Comparison of ENCODE assay signal across 9 mouse cellular contexts in genomic region chr13:92611917-92612316, GRCm38 (mm10). TPM values are rescaled to one million over a fixed set of nuclear protein-coding genes. Genes with fewer than 3 reads are reported as not detected.
DNase-seq lines count a peak whose midpoint lies in the region; ATAC-seq and TF ChIP-seq lines count a peak whose summit lies in the region.
"Had no signal": no experiment of that assay in that cellular context is flagged by ENCODE, and none has a peak within 500 bp of the region (broad histone marks: within the 10 kb centered on the region; RNA-seq: fewer than 3 reads in every experiment).

No protein-coding gene starts in this region.

- no peaks in the 10 kb centered on the region for H3K9me3 ChIP-seq in kidney, embryonic 14.5 days (ENCODE audit: control insufficient read depth, low read length)
- no peaks in the 10 kb centered on the region for H3K9me3 ChIP-seq in heart, postnatal 0 days (replicated peaks; ENCODE audit: control insufficient read depth, low read length)

- no peaks in the 10 kb centered on the region for H3K27me3 ChIP-seq in kidney, embryonic 14.5 days (ENCODE audit: control insufficient read depth, insufficient read depth, low read length)
- H3K27me3 ChIP-seq in heart, postnatal 0 days (ENCODE audit: control insufficient read depth, insufficient read depth, low read length): no peaks in the 10 kb centered on the region

- no peak for DNase-seq in kidney, adult 8-10 months
- no peak for DNase-seq in heart, postnatal 0 days (ENCODE audit: low spot score)
- no peak for DNase-seq in gastrocnemius, postnatal 14 days
- no peak for DNase-seq in left cerebral cortex, postnatal 25 days (ENCODE audit: low spot score in 2 of 2)

- WGBS in kidney, embryonic 14.5 days: 8% methylated on average over 7 of the region's 7 CpGs
- 25% methylated on average over 7 of the region's 7 CpGs for WGBS in heart, postnatal 0 days
- WGBS in macrophage (ENCODE audit: missing documents): 36% methylated on average over 7 of the region's 7 CpGs

- H3K27ac ChIP-seq in kidney, embryonic 14.5 days (ENCODE audit: low read depth, low read length): 0 out of 2 replicates have a peak overlapping the region, but pooled peaks have one; percentile 97
- no peak overlapping the region for H3K27ac ChIP-seq in bone marrow macrophage, adult 2 months (ENCODE audit: insufficient read depth, low read depth, low read length)
- no peak overlapping the region for H3K27ac ChIP-seq in heart, postnatal 0 days (ENCODE audit: low read depth)
- no peak overlapping the region for H3K27ac ChIP-seq in macrophage

- no peaks in the 10 kb centered on the region for H3K36me3 ChIP-seq in kidney, embryonic 14.5 days (ENCODE audit: control insufficient read depth, insufficient read depth, low read length)
- H3K36me3 ChIP-seq in heart, postnatal 0 days (replicated peaks; ENCODE audit: control insufficient read depth, insufficient read depth, low read length): no peaks in the 10 kb centered on the region
- H3K36me3 ChIP-seq in macrophage (ENCODE audit: inconsistent target): no peaks in the 10 kb centered on the region

- TF ChIP-seq EP300 in heart, postnatal 0 days (IDR thresholded peaks at IDR 0.05; ENCODE audit: low read depth): no peak

- peak overlapping the region; percentile 78 for H3K4me2 ChIP-seq in kidney, embryonic 14.5 days (replicated peaks; ENCODE audit: low read depth, low read length)
- H3K4me2 ChIP-seq in heart, postnatal 0 days (ENCODE audit: low read depth, low read length): peak overlapping the region; percentile 84

- peak overlapping the region; percentile 84 for H3K9ac ChIP-seq in kidney, embryonic 14.5 days (ENCODE audit: low read depth, low read length)
- H3K9ac ChIP-seq in heart, postnatal 0 days (replicated peaks; ENCODE audit: low read depth, low read length): peak overlapping the region; percentile 84

- intact Hi-C loops in gastrocnemius, postnatal 14 days (cut with DNase I; ENCODE audit: low total_unique reads): loop anchor here (5.0 kb wide), 1 partner anchor 1545 kb away; no protein-coding TSS in a partner anchor
- intact Hi-C loops in left cerebral cortex, postnatal 25 days (cut with DNase I): loop anchor here (5.0 kb wide), 2 partner anchors 35 to 80 kb away; partner anchors contain the start of gene Zfyve16

- no peak for TF ChIP-seq CTCF in bone marrow macrophage, adult 2 months (IDR thresholded peaks at IDR 0.05; ENCODE audit: low read depth, low read length)
- no peak for TF ChIP-seq CTCF in heart, postnatal 0 days (IDR thresholded peaks at IDR 0.05; ENCODE audit: low read depth)

- peaks cover 25% of the 10 kb centered on the region; the same call in 1 of the 2 replicates for H3K4me1 ChIP-seq in kidney, embryonic 14.5 days (ENCODE audit: control insufficient read depth, insufficient read depth, low read length)
- peaks cover 12% of the 10 kb centered on the region for H3K4me1 ChIP-seq in bone marrow macrophage, adult 2 months (ENCODE audit: control insufficient read depth, insufficient read depth, low read length)
- no peaks in the 10 kb centered on the region for H3K4me1 ChIP-seq in heart, postnatal 0 days (ENCODE audit: control insufficient read depth, insufficient read depth)

- peak overlapping the region; percentile 78 for H3K4me3 ChIP-seq in kidney, embryonic 14.5 days (ENCODE audit: low read length)
- H3K4me3 ChIP-seq in bone marrow macrophage, adult 2 months (ENCODE audit: insufficient read depth, low read length): peak overlapping the region; percentile 89; the same call in 1 of the 2 replicates
- peak overlapping the region; percentile 84 for H3K4me3 ChIP-seq in heart, postnatal 0 days (ENCODE audit: low read depth, low read length)
- H3K4me3 ChIP-seq in macrophage (ENCODE audit: inconsistent target): peak overlapping the region; percentile 80

- ATAC-seq in kidney, embryonic 14.5 days (ENCODE audit: low FRiP score, low TSS enrichment): no peak
- ATAC-seq in heart, postnatal 0 days (ENCODE audit: insufficient read depth, low read depth): no peak
- ATAC-seq in megakaryocyte-erythroid progenitor cell, adult 5-6 weeks (replicated peaks; ENCODE audit: low FRiP score, low TSS enrichment, poor library complexity, severe bottlenecking): no peak

- no peak for TF ChIP-seq POLR2A in bone marrow macrophage, adult 2 months (IDR thresholded peaks at IDR 0.05; ENCODE audit: borderline replicate concordance, low read depth, low read length)

- H3K79me2 ChIP-seq in macrophage (ENCODE audit: inconsistent target): no peaks in the 10 kb centered on the region

RNA-seq across cellular contexts. Expression of gene Serinc5, which starts 1.0 kb away (rescaled TPM):
- 7.4 and 18.0 TPM in 2 replicates for polyA plus RNA-seq in kidney, embryonic 14.5 days (2014; fragmentation: Nextera tagmentation; extraction: Ambion mirVana)
- 16.3 and 17.5 TPM in 2 replicates for polyA plus RNA-seq in bone marrow macrophage, adult 2 months (2012; ENCODE audit: insufficient read depth, insufficient read length, missing spikeins)
- 28.2 TPM in 2 replicates for total RNA-seq in heart, postnatal 0 days (2014; rRNA removed; ENCODE audit: low replicate concordance)
- polyA plus RNA-seq in heart, postnatal 0 days (2015; fragmentation: Nextera tagmentation; extraction: Ambion mirVana): 9.7 and 9.8 TPM in 2 replicates
- 10 to 100 TPM in 9 of 26 experiments, 1 to 10 TPM in 17; 2.2 to 14.9 (median 6.5) TPM for total RNA-seq in macrophage (2018; cell fraction: chromatin; rRNA removed)
- total RNA-seq in macrophage (2018; cell fraction: cytosol; rRNA removed): 10 to 100 TPM in 9 of 26 experiments, 1 to 10 TPM in 17; 1.2 to 14.6 (median 5.7) TPM
- 10 to 100 TPM in 11 of 26 experiments, 1 to 10 TPM in 15; 2.8 to 23.5 (median 6.9) TPM for total RNA-seq in macrophage (2018; cell fraction: nucleus; rRNA removed)
- 3.1 to 9.9 TPM (median 5.8 TPM) in 3 replicates for polyA plus RNA-seq in macrophage (2018)
- total RNA-seq in gastrocnemius, postnatal 14 days (2021): 10 to 100 TPM; 11.7 to 15.2 TPM
- 34.0 and 42.3 TPM in 2 replicates for total RNA-seq in megakaryocyte-erythroid progenitor cell, adult 5-6 weeks (2014; fragmentation: Nextera tagmentation)
- total RNA-seq in megakaryocyte-erythroid progenitor cell, adult 5-6 weeks (2017): 23.5 and 23.7 TPM in 2 replicates
- total RNA-seq in left cerebral cortex, postnatal 25 days (2021): 10 to 100 TPM; 56.3 to 71.3 TPM

RNA-seq across cellular contexts. Expression of gene Spz1, which starts 35.9 kb away (rescaled TPM):
- not detected in 2 replicates for polyA plus RNA-seq in kidney, embryonic 14.5 days (2014; fragmentation: Nextera tagmentation; extraction: Ambion mirVana)
- not detected in 2 replicates for polyA plus RNA-seq in bone marrow macrophage, adult 2 months (2012; ENCODE audit: insufficient read depth, insufficient read length, missing spikeins)
- total RNA-seq in heart, postnatal 0 days (2014; rRNA removed; ENCODE audit: low replicate concordance): not detected in 2 replicates
- polyA plus RNA-seq in heart, postnatal 0 days (2015; fragmentation: Nextera tagmentation; extraction: Ambion mirVana): not detected in 2 replicates
- not detected for total RNA-seq in macrophage (2018; cell fraction: chromatin; rRNA removed)
- not detected for total RNA-seq in macrophage (2018; cell fraction: cytosol; rRNA removed)
- not detected for total RNA-seq in macrophage (2018; cell fraction: nucleus; rRNA removed)
- polyA plus RNA-seq in macrophage (2018): not detected in 3 replicates
- not detected for total RNA-seq in gastrocnemius, postnatal 14 days (2021)
- total RNA-seq in megakaryocyte-erythroid progenitor cell, adult 5-6 weeks (2014; fragmentation: Nextera tagmentation): not detected in 2 replicates
- not detected in 2 replicates for total RNA-seq in megakaryocyte-erythroid progenitor cell, adult 5-6 weeks (2017)
- not detected for total RNA-seq in left cerebral cortex, postnatal 25 days (2021)
- total RNA-seq: adrenal gland, adult 18-20 months had no signal
